ENCODE assay signal across 8 mouse cellular contexts in genomic region chr15:95906017-95906749, GRCm38 (mm10).
DNase-seq lines count a peak whose midpoint lies in the region; ATAC-seq and TF ChIP-seq lines count a peak whose summit lies in the region.

No protein-coding gene starts in this region.

- no peak overlapping the region for H3K4me2 ChIP-seq in liver, postnatal 0 days (ENCODE audit: low read depth, low read length)

- no peak for TF ChIP-seq CTCF in liver, postnatal 0 days (IDR thresholded peaks at IDR 0.05; ENCODE audit: low read depth)
- TF ChIP-seq CTCF in spleen, adult 2 months (IDR thresholded peaks at IDR 0.05; ENCODE audit: extremely low read depth, insufficient read depth, insufficient read length, insufficient replicate concordance) = no peak

- WGBS in liver, postnatal 0 days (ENCODE audit: insufficient replicate concordance) = 48% methylated on average over 7 of the region's 7 CpGs
- WGBS in spleen, adult 2 months = 21% methylated on average over 7 of the region's 7 CpGs

- no peak for ATAC-seq in cerebellum, adult (ENCODE audit: insufficient number of reproducible peaks, low FRiP score, low TSS enrichment)
- ATAC-seq in liver, postnatal 0 days = peak; percentile 46; the same call in 1 of the 2 replicates

- H3K27ac ChIP-seq in liver, postnatal 0 days (ENCODE audit: low read depth) = peak overlapping the region; percentile 65
- H3K27ac ChIP-seq in spleen, adult 2 months (ENCODE audit: insufficient read depth, low read length) = peak overlapping the region; percentile 91

- TF ChIP-seq EP300 in liver, postnatal 0 days (IDR thresholded peaks at IDR 0.05; ENCODE audit: low read depth) = no peak

- peaks cover 42% of the 10 kb centered on the region for H3K4me1 ChIP-seq in liver, postnatal 0 days (ENCODE audit: insufficient read depth)
- peaks cover 22% of the 10 kb centered on the region for H3K4me1 ChIP-seq in spleen, adult 2 months (ENCODE audit: control insufficient read depth, insufficient read depth, insufficient read length)

- H3K27me3 ChIP-seq in liver, postnatal 0 days (ENCODE audit: insufficient read depth, low read length) = no peaks in the 10 kb centered on the region
- H3K27me3 ChIP-seq in spleen, adult 2 months (ENCODE audit: control insufficient read depth, insufficient read depth, low read length) = no peaks in the 10 kb centered on the region

- TF ChIP-seq POLR2A in spleen, adult 2 months (IDR thresholded peaks at IDR 0.05; ENCODE audit: low read depth, low read length) = no peak

- intact Hi-C loops in heart, postnatal 25 days (cut with DNase I) = loop anchor here (2.0 to 5.0 kb wide), 2 partner anchors 23 to 41 kb away; no protein-coding TSS in a partner anchor

- H3K9me3 ChIP-seq in liver, postnatal 0 days (ENCODE audit: low read length) = no peaks in the 10 kb centered on the region

- peak; percentile 31 to 39 for DNase-seq in cerebellum, postnatal 10 days
- DNase-seq in adrenal gland, postnatal 10 days = peak; percentile 49
- DNase-seq in heart, postnatal 25 days (ENCODE audit: low spot score) = peak; percentile 68
- peak; percentile 35 for DNase-seq in liver, postnatal 0 days
- peak; percentile 60 to 75 for DNase-seq in spleen, adult 2 months (ENCODE audit: low read depth in 1 of 2, low spot score in 2 of 2)
- DNase-seq in layer of hippocampus, adult 18-20 months (ENCODE audit: low spot score in 2 of 2) = no peak
- no peak for DNase-seq in cerebellum, postnatal 36 days

- no peaks in the 10 kb centered on the region for H3K36me3 ChIP-seq in liver, postnatal 0 days (replicated peaks; ENCODE audit: insufficient read depth, low read length)
- no peaks in the 10 kb centered on the region for H3K36me3 ChIP-seq in spleen, adult 2 months (ENCODE audit: control insufficient read depth, insufficient read depth, low read length)

- no peak overlapping the region for H3K9ac ChIP-seq in liver, postnatal 0 days (replicated peaks)

- no peak overlapping the region for H3K4me3 ChIP-seq in liver, postnatal 0 days (ENCODE audit: low read depth, low read length)
- H3K4me3 ChIP-seq in spleen, adult 2 months (ENCODE audit: extremely low read depth, insufficient read depth, insufficient read length) = no peak overlapping the region

Comparison
In these comparisons a context has a peak if more than half of its experiments do, and no peak if none do; other contexts are left out.
1. DNase-seq: peak in cerebellum, postnatal 10 days (2 of 2), adrenal gland, postnatal 10 days (single experiment), heart, postnatal 25 days (single experiment), liver, postnatal 0 days (single experiment) and spleen, adult 2 months (2 of 2); none in layer of hippocampus, adult 18-20 months (0 of 2) and cerebellum, postnatal 36 days (0 of 2).